Mouse (Mus musculus) effector memory CD4-positive, alpha-beta T cell, adult 5 months (primary cell): Measurements from ENCODE around the gene Med20. TPM values are rescaled to one million over a fixed set of nuclear protein-coding genes. Genes with fewer than 3 reads are reported as not detected.

Source experiments
- polyA plus RNA-seq: library from polyadenylated mRNA; unstranded; fragments of 100-300 nt; shearing (Covaris generic); gene quantifications from one replicate; pipeline ENCODE4 v1.2.1, GENCODE M21; 2017

Gene Med20
- polyA plus RNA-seq = 53.4 TPM

GRCm38 (mm10) chr17:47610849-47611660 lies at the start of gene Med20, which contains the start of the genes Bysl and Gm20517:
Gene Med20 (plus strand): TSS chr17:47611582.
Gene Bysl (minus strand): TSS chr17:47611492.
Gene Gm20517 (plus strand): TSS chr17:47611589.

GRCm38 (mm10) chr17:47630678-47631065 lies 19.3 kb downstream of the Med20 start, which contains the start of gene Usp49:
Gene Usp49 (plus strand): TSS chr17:47630690.

Other genes with a start within 250 kb of the Med20 start
- gene Mrps10, start 242.7 kb upstream of the Med20 start, polyA plus RNA-seq = 24.6 TPM
- gene Guca1b, start 226.2 kb upstream of the Med20 start, polyA plus RNA-seq = 1.0 TPM
- not detected for gene Guca1a, start 211.0 kb upstream of the Med20 start, polyA plus RNA-seq
- not detected for gene AI661453, start 175.0 kb upstream of the Med20 start, polyA plus RNA-seq
- gene 1700001C19Rik, start 174.2 kb upstream of the Med20 start, polyA plus RNA-seq = not detected
- gene Taf8, start 109.3 kb upstream of the Med20 start, polyA plus RNA-seq = 52.6 TPM
- gene Ccnd3, start 106.5 kb upstream of the Med20 start, polyA plus RNA-seq = 245 TPM
- 30.8 TPM for gene Bysl, start 90 bp upstream of the Med20 start, polyA plus RNA-seq
- 1.6 TPM for gene Gm20517, start within 50 bp of the Med20 start, polyA plus RNA-seq
- 3.2 TPM for gene Usp49, start 19.1 kb downstream of the Med20 start, polyA plus RNA-seq
- gene Tomm6, start 76.8 kb downstream of the Med20 start, polyA plus RNA-seq = 201 TPM
- 0.46 TPM for gene Frs3, start 77.4 kb downstream of the Med20 start, polyA plus RNA-seq
- gene Gm21981, start 82.9 kb downstream of the Med20 start, polyA plus RNA-seq = not detected
- not detected for gene Prickle4, start 83.2 kb downstream of the Med20 start, polyA plus RNA-seq
- not detected for gene Pgc, start 115.3 kb downstream of the Med20 start, polyA plus RNA-seq
- 23.5 TPM for gene Tfeb, start 125.4 kb downstream of the Med20 start, polyA plus RNA-seq
- gene Mdfi, start 223.1 kb downstream of the Med20 start, polyA plus RNA-seq = not detected